Mouse (Mus musculus) CH12.LX (cell line): Measurements from ENCODE around the gene En1. TPM values are rescaled to one million over a fixed set of nuclear protein-coding genes. Genes with fewer than 3 reads are reported as not detected.

Experiments
- DNase-seq: peaks from one replicate; pipeline ENCODE4 v3.0.0-alpha.2; 2013; ENCODE audit errors: extremely low read depth
- H3K27ac ChIP-seq: 2 replicates; pipeline ENCODE4 v1.5.1; 2012; ENCODE audit warnings: low read depth, mild to moderate bottlenecking, control low read depth, moderate library complexity; ENCODE audit not compliant: insufficient read depth
- H3K27me3 ChIP-seq: replicated peaks from 2 replicates; pipeline ENCODE3; 2012; ENCODE audit warnings: inconsistent platforms
- H3K36me3 ChIP-seq, 2 experiments: replicated peaks in 1 of 2; 2 replicates each; pipeline versions ENCODE3 to v1.6.1; 2012; ENCODE audit warnings: inconsistent platforms in 1 of 2, low read length in 1 of 2, mild to moderate bottlenecking in 1 of 2, mixed read lengths in 1 of 2, moderate library complexity in 1 of 2; ENCODE audit not compliant: control insufficient read depth in 1 of 2, insufficient read depth in 1 of 2
- H3K4me1 ChIP-seq, 2 experiments: 2 replicates each; pipeline ENCODE4 v1.6.1; 2012; ENCODE audit warnings: inconsistent platforms in 1 of 2, moderate library complexity in 1 of 2; ENCODE audit not compliant: insufficient read depth in 2 of 2, control insufficient read depth in 1 of 2
- H3K4me2 ChIP-seq: 2 replicates; pipeline ENCODE4 v1.6.1; 2012; ENCODE audit warnings: low read depth, mild to moderate bottlenecking, control low read depth; ENCODE audit not compliant: poor library complexity, insufficient read depth, severe bottlenecking
- H3K4me3 ChIP-seq, 3 experiments: fragments of 150-350 bp in 1 of 3; sonication (generic) in 1 of 3; replicated peaks in 1 of 3; 2 replicates each; pipeline versions ENCODE3 to v1.5.1; 2011 to 2012; ENCODE audit warnings: low read depth in 2 of 3, low read length in 2 of 3, mild to moderate bottlenecking in 2 of 3, moderate library complexity in 2 of 3, control low read depth in 1 of 3, improper control_type of control experiment in 1 of 3, inconsistent platforms in 1 of 3, mixed read lengths in 1 of 3; ENCODE audit not compliant: poor library complexity in 1 of 3
- H3K79me2 ChIP-seq: replicated peaks from 2 replicates; pipeline ENCODE4 v1.6.1; 2012; ENCODE audit warnings: mild to moderate bottlenecking, moderate library complexity; ENCODE audit not compliant: control insufficient read depth, poor library complexity, insufficient read depth, severe bottlenecking; ENCODE audit errors: extremely low read depth
- H3K9ac ChIP-seq: 2 replicates; pipeline ENCODE4 v1.6.1; 2012; ENCODE audit warnings: low read depth, mild to moderate bottlenecking, control low read depth, moderate library complexity; ENCODE audit not compliant: insufficient read depth
- H3K9me3 ChIP-seq: replicated peaks from 2 replicates; pipeline ENCODE3; 2012; ENCODE audit warnings: low read length, inconsistent platforms, mixed read lengths
- CTCF ChIP-seq, 2 experiments: IDR thresholded peaks in 1 of 2; conservative IDR thresholded peaks in 1 of 2; 2 replicates each; pipeline ENCODE4 v1.5.1; 2011 to 2012; ENCODE audit warnings: low read depth in 2 of 2, low read length in 2 of 2, improper control_type of control experiment in 1 of 2, inconsistent platforms in 1 of 2, mild to moderate bottlenecking in 1 of 2, moderate library complexity in 1 of 2
- ELF1 ChIP-seq: IDR thresholded peaks from 2 replicates; pipeline ENCODE4 v1.6.1; 2014; ENCODE audit warnings: low read depth, mild to moderate bottlenecking, inconsistent platforms, low read length, improper control_type of control experiment
- ETS1 ChIP-seq: conservative IDR thresholded peaks from 2 replicates; pipeline ENCODE4 v1.6.1; 2012; ENCODE audit warnings: low read depth, mild to moderate bottlenecking, inconsistent platforms, low read length, improper control_type of control experiment, moderate library complexity
- GABPA ChIP-seq: IDR thresholded peaks from 2 replicates; pipeline ENCODE4 v1.6.1; 2012; ENCODE audit warnings: low read depth, low read length, improper control_type of control experiment, inconsistent platforms; ENCODE audit not compliant: insufficient replicate concordance
- MAX ChIP-seq: IDR thresholded peaks from 2 replicates; pipeline ENCODE4 v1.6.1; 2011; ENCODE audit warnings: low read length, improper control_type of control experiment
- MAZ ChIP-seq: IDR thresholded peaks from 2 replicates; pipeline ENCODE4 v1.6.1; 2012; ENCODE audit warnings: low read depth, mild to moderate bottlenecking, inconsistent platforms, low read length, improper control_type of control experiment, moderate library complexity
- MEF2A ChIP-seq: IDR thresholded peaks from 2 replicates; pipeline ENCODE4 v1.6.1; 2014; ENCODE audit warnings: low read depth, mild to moderate bottlenecking, inconsistent platforms, low read length, improper control_type of control experiment, borderline replicate concordance
- NELFE ChIP-seq: IDR thresholded peaks from 2 replicates; pipeline ENCODE4 v1.6.1; 2011; ENCODE audit warnings: low read depth, low read length, improper control_type of control experiment
- NRF1 ChIP-seq: IDR thresholded peaks from 2 replicates; pipeline ENCODE4 v1.6.1; 2014; ENCODE audit warnings: low read depth, mild to moderate bottlenecking, inconsistent platforms, low read length, improper control_type of control experiment, moderate library complexity
- POLR2A ChIP-seq: IDR thresholded peaks from 2 replicates; pipeline ENCODE4 v1.6.1; 2011; ENCODE audit warnings: low read depth, mild to moderate bottlenecking, improper control_type of control experiment, low read length
- RAD21 ChIP-seq: IDR thresholded peaks from 2 replicates; pipeline ENCODE4 v1.6.1; 2011; ENCODE audit warnings: low read depth, mild to moderate bottlenecking, low read length, improper control_type of control experiment, moderate library complexity
- RCOR1 ChIP-seq: conservative IDR thresholded peaks from 2 replicates; pipeline ENCODE4 v1.6.1; 2012; ENCODE audit warnings: low read depth, mild to moderate bottlenecking, inconsistent platforms, low read length, improper control_type of control experiment
- SMC3 ChIP-seq: IDR thresholded peaks from 2 replicates; pipeline ENCODE4 v1.6.1; 2011; ENCODE audit warnings: low read depth, low read length, improper control_type of control experiment
- TBP ChIP-seq: conservative IDR thresholded peaks from 2 replicates; pipeline ENCODE4 v1.6.1; 2011; ENCODE audit warnings: low read depth, low read length, improper control_type of control experiment
- TCF12 ChIP-seq: IDR thresholded peaks from 2 replicates; pipeline ENCODE4 v1.6.1; 2014; ENCODE audit warnings: low read depth, mild to moderate bottlenecking, inconsistent platforms, low read length, improper control_type of control experiment
- USF2 ChIP-seq: conservative IDR thresholded peaks from 2 replicates; pipeline ENCODE4 v1.6.1; 2011; ENCODE audit warnings: low read depth, low read length, improper control_type of control experiment
- ZKSCAN1 ChIP-seq: IDR thresholded peaks from 2 replicates; pipeline ENCODE4 v1.6.1; 2012; ENCODE audit warnings: low read depth, inconsistent platforms, low read length, improper control_type of control experiment, borderline replicate concordance
- ZMIZ1 ChIP-seq: IDR thresholded peaks from 2 replicates; pipeline ENCODE4 v1.6.1; 2012; ENCODE audit warnings: low read depth, mild to moderate bottlenecking, inconsistent platforms, low read length, improper control_type of control experiment
- ZNF384 ChIP-seq: IDR thresholded peaks from 2 replicates; pipeline ENCODE4 v1.6.1; 2012; ENCODE audit warnings: low read depth, low read length, improper control_type of control experiment, inconsistent platforms
- dilution Hi-C: fragments of 300-500 bp; cut with MboI; formaldehyde crosslinking; loops from 2 replicates; pipeline ENCODE4 v1.14.3; 2020; ENCODE audit warnings: low sequenced_read_pairs; ENCODE audit not compliant: extremely low pct_unique_long_range_greater_than_20kb, extremely low pct_ligation_motif_present
- in situ Hi-C: fragments of 300-500 bp; cut with MboI; formaldehyde crosslinking; loops from 3 replicates; pipeline ENCODE4 v1.14.3; 2019; ENCODE audit warnings: low sequenced_read_pairs, low pct_ligation_motif_present, low pct_unique_long_range_greater_than_20kb, mixed read lengths
- polyA plus RNA-seq: library from polyadenylated mRNA; unstranded; fragments of >175 nt; gene quantifications from 2 replicates; pipeline ENCODE4 v1.2.1, GENCODE M21; 2012; ENCODE audit warnings: low read depth; ENCODE audit not compliant: insufficient read length
- total RNA-seq, 2 experiments: library from RNA; depleted of rRNA; stranded (reverse); fragments of 300-350 nt in 1 of 2; fragments of >200 nt in 1 of 2; gene quantifications; 2 replicates each; pipeline ENCODE4 v1.2.3; 2012 to 2014

Gene En1
- total and polyA plus RNA-seq, 3 experiments: not detected

DNA sequence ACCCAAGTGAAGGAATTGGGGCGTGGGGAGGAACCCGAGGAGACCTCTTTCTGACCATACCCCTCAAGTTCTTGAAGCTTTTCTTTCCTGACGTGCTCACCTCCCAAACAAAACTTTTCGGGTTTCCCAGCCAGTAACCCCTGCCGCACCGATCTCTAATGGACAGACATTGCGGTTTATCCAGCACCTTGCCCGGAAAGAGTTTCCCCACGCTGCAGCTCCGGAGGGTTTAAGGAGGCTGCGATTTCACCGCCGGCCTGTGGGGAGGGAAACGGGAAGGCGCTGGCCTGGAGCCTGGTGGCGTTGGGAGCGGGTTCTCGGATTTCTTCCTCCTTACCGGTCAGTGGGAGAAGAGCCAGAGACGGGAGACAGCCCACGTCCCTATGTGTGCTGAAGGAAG is 5.9 kb upstream of the En1 start:
- in situ Hi-C loops: loop anchor here (10.0 to 25.0 kb wide), 3 partner anchors 88 to 816 kb away; no protein-coding TSS in a partner anchor
- no peaks in the 10 kb centered on the region for H3K27me3 ChIP-seq

DNA sequence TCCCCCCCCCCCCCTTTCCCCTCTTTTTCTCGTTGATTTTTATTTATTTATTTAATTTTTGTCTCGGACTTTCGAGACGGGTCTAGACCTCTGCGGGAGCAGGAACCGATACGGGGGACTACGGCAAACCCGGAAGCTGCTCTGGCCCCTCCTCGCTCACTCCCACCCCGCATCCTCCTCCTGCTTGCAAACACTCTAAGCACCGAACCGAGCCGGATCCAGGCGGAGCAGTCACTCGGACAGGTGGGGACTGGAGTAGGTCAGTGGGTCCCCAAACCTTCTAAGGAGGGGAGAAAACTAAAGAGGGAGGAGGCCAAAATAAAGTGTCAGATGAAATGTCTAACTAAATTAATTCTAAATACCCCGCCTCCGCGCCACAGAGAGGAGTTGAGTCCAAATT is 5.4 kb upstream of the En1 start:
- H3K4me2 ChIP-seq: no peak overlapping the region; the same call in 1 of the 2 replicates

More for the DNA sequence above, 5.9 kb upstream of the En1 start:
- dilution Hi-C loops: no loop called here
- Histone ChIP-seq H3K36me3 (no peaks in the 10 kb centered on the region), H3K4me1 (peaks cover 9 to 52% of the 10 kb centered on the region in 2 experiments; a peak in 3 of 4 replicates), H3K9ac (peak overlapping the region; percentile 35), H3K79me2 (no peaks in the 10 kb centered on the region), H3K9me3 (no peaks in the 10 kb centered on the region), H3K27ac (no peak overlapping the region), H3K4me3 (peak overlapping the region; percentile 39 to 53 (median 40)), H3K4me2 (peak overlapping the region; percentile 33; the same call in 1 of the 2 replicates)
- DNase-seq: no peak
- no peak for TF ChIP-seq ZNF384
- no peak for TF ChIP-seq RAD21
- TF ChIP-seq ZMIZ1: no peak
- TF ChIP-seq MEF2A: no peak
- TF ChIP-seq TBP: no peak
- TF ChIP-seq ZKSCAN1: no peak
- TF ChIP-seq USF2: no peak
- TF ChIP-seq RCOR1: no peak
- TF ChIP-seq MAZ: no peak
- TF ChIP-seq GABPA: no peak
- no peak for TF ChIP-seq SMC3
- no peak for TF ChIP-seq CTCF (conservative IDR thresholded peaks at IDR 0.05 in 1 of 2, IDR thresholded peaks at IDR 0.05 in 1 of 2; ENCODE audit: low read depth in 2 of 2, low read length in 2 of 2)
- TF ChIP-seq ETS1: no peak
- TF ChIP-seq TCF12: no peak
- TF ChIP-seq NELFE: no peak
- no peak for TF ChIP-seq MAX
- TF ChIP-seq NRF1: no peak

More for the DNA sequence above, 5.4 kb upstream of the En1 start:
- dilution Hi-C loops: no loop called here
- Histone ChIP-seq H3K4me3 (peak overlapping the region; percentile 39 to 53 (median 40)), H3K79me2 (no peaks in the 10 kb centered on the region), H3K27ac (no peak overlapping the region), H3K4me1 (peaks cover 9 to 50% of the 10 kb centered on the region in 2 experiments; a peak in 3 of 4 replicates), H3K36me3 (no peaks in the 10 kb centered on the region), H3K27me3 (no peaks in the 10 kb centered on the region), H3K9ac (no peak overlapping the region; the same call in 1 of the 2 replicates), H3K9me3 (no peaks in the 10 kb centered on the region)
- DNase-seq: peak; percentile 21
- TF ChIP-seq POLR2A: peak; percentile 47; the same call in 1 of the 2 replicates
- TF ChIP-seq MAZ: no peak
- peak; percentile 83 for TF ChIP-seq ELF1
- in situ Hi-C loops: loop anchor here (10.0 to 25.0 kb wide), 3 partner anchors 88 to 816 kb away; no protein-coding TSS in a partner anchor
